Mouse (Mus musculus): ENCODE data around the gene Hecw2.

The Hecw2 gene

DNA sequence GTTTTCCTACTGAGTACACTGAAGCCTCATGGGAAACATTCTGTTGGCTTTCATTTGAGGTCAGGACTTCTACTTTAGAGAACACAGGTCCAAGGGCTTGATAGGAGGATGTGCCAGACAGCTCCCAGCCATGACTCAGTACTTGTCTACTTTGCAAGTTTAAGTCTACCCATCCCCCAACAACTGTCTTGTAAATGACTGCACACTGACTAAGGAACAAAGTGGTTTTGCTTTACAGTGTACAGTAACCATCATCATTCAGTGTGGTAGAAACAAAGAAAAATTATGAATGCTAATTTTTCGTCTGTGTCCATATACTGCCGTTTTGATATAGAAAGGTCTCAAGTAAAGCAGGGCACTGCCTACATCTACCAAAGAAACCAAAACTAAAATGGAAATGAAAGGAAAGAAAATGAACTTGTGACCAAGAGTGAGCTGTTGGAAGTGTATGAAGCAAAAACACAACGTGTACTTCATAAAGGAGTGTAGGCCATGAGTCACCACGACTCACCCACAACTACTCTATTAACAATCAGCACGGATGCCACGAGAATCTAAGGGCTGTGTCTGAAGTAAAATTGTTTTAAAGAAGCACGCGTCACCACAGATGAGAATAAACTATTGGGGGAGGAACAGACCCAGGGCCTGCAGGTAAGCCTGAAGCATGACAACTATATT lies 356.6 kb downstream of the Hecw2 start:
- DNase-seq (ENCODE audit: low read depth, low spot score) = peak; percentile 94

DNA sequence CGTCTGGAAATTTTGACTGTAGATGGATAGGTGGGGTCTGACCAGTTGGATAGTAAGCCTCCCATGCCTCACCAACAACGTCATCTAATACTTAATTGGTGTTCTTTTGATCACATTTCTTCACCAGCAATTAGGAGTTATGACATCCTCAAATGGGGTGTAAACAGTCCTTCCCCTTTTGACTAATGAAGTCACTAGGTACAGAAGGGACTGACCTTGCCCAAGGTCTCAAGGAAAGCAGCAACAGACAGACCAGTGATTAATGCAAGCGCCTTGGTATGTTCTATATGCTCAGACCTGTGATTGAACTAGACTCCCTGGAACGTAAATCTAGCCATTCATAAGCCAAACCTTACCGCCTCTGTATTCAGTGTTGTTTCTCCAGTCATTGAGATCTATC lies 364.7 kb downstream of the Hecw2 start:
- DNase-seq (ENCODE audit: low read depth, low spot score) = no peak

DNA sequence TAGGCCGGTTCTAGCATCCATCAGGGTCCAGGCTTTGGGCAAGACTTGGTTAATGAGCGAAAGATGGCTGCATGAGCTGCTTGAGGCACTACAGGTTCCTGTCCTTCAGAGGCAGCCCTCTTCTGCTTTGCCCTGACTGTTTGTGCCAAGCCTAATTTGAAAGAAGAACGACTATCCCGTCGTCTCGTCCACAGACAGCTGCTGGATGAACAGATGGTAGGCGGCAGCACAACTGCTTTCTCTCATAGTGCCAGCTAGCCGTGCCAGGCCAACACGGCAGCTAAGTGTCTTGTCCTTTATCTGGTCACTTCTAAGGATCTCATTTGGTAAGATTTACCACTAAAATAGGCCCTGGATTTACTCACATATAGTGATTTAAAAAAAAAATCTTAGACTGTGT lies 365.9 kb downstream of the Hecw2 start:
- DNase-seq (ENCODE audit: low read depth, low spot score) = no peak

DNA sequence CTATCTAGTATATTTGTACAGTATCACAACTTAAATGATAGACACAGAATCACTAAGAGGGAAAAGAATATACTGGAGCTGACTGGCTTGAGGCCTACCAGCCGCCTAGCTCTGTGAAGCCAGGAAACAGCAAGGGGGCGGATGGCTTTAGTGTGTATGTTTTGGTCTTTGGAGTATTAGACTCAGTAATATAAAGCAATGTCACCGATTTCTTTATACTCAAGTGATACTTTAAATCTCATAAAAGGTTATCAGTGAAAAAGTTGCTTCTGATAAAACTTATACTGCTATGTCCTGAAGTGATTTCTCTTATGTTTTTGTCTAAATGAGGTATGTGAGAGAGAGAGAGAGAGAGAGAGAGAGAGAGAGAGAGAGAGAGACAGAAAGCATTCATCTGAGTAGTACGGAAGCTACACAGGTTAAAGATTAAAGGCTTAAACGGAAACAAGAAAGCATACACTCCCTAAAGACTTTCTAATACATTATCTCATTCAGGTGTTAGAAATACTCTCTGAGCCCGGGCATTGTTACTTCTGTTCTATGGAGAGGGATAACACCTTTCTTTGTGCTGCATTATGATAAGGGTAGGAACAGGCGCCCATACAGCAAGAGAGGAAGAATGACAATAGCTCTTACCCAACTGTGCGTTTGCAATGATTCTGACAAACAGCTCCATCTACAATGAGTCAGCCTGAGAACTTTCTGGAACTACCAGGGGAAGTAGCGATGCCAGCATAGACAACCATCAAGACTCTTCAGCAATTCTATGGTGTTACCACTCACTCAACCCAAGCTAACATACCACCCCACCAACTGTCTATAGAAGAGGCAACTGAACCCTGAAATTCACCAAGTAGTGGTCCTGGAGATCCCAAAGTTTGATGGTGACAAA lies 370.3 kb downstream of the Hecw2 start:
- no peak for DNase-seq (ENCODE audit: low read depth, low spot score)

DNA sequence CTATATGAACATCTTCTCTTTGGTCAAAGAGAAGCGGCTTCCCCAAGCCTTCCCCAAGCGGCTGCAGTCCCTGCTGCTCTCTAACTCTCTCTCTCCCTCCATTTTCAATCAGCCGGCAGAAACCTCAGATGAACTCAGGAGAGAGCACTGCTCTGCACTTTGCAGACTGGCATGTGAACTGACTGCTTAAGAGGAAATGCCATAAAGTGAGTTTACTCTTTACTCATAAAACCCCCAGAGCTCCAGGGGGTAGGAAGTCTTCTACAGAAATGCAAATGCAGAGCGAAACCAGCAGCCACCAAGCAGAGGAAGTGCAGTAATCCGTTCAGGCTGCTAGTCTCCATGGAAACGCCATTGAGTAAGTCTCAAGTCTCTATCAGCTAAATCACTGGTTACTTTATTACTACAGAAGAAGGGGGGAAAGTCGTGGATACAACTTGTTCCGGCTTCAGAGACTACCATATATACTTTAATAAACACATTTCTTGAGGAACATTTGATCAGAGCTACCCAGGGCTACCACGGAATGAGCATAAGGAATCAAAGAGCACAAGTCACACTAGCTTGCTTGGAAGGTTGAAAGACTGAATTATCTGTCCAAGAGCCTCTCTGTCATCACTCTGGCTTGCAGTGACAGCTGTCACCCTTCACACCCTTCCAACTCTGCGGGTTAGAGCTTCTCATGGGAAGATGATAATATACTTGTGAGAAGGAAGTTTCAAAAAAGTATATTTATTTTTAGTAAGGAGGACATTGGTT lies 371.1 kb downstream of the Hecw2 start:
- peak; percentile 43 for DNase-seq (ENCODE audit: low read depth, low spot score)

DNA sequence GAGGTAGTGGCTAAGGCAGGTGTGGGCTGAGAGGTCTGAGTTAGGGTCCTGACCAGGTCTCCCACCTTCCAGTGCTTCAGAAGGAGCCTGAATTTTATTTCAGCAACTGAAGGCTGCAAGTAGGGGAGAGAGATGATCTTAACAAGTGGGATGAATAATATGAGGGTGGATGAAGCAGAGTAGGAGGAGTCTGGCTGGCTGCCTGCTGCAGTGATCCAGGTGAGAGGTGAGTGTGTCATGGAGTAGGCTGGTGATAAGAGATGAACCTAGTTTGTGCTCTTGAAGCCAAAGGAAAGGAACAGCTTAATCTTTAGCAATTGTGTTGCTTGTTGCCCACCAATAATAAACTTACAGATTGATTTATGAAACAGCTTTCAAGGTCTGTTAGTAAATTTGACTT lies 373.0 kb downstream of the Hecw2 start:
- DNase-seq (ENCODE audit: low read depth, low spot score) = no peak

DNA sequence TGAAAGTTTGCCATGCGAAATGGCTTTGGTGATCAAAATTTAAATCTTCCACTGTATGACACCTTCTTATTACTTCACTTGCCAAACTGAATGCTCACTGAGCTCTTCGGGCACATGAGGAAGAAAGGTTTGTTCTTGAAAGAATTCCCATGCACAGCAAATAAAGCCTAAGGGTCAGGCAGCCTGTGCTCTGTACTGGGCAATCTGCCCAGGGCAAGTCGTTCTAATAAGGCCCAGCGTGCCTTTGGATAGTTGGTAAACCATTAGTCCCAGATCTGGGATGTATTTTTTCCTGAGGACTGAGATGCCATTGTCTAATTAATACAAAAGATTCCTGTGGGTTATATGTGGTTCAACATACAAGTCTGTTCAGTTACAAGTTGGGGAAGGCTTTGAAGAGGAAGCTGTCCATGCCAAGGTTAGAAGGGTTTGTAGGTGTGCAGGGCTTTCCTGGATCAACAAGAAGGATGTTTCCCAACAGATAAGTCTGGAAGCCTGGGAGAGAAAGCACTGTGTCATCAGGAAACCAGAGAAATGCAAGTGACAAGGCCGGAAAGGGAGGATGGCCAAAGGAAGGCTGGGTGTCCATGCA lies 374.8 kb downstream of the Hecw2 start:
- no peak for DNase-seq (ENCODE audit: low read depth, low spot score)

DNA sequence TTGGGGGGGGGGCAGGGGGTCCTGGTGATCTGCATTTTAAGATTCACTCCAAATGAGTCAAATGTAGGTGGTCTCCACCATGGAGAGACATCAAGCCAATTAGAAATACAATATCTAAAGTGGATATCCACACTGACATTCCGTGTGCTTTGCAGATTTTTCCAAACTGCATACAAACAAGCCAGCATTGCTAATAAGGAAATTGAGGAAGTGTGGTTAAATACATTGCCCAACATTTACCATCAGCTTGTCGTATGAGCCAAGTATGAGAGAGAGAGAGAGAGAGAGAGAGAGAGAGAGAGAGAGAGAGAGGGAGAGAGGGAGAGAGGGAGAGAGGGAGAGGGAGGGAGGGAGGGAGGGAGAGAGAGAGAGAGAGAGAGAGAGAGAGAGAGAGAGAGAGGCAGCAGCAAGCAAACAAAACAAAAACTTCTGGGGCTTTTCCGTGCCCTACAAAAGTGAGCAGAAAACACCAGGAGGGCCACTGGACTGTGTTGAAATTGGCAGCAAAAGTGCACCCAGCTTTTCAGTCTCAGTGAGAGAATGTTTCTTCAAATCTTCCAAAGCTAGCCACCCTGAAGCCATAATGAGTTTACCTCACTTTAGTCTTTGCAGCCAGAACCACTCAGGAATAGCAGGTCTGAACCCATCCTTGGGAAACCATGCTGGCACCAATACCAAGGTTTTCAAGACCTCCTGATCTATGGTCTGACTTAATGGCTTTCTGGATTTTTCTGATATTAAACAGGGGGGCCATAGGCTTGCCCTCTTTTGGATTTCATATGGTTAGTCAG lies 376.7 kb downstream of the Hecw2 start:
- DNase-seq (ENCODE audit: low read depth, low spot score) = no peak

DNA sequence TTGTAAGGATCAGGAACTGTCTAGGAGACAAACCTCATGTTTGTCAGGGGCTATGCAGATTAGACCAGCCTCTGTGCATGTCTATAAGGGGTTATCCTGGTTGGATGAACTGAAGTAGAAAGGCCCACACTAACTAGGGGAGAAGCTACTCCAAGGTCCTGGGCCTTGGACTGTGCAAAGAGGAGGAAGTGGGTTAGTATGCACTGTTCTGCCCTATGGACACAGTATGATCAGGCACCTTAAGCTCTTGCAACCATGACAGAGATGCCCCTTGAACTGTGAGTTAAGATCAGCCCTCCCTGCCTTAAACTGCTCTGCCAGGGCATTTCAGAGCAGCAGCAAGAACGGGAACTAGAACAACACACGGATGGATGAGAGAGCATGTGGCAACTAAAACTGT lies 378.6 kb downstream of the Hecw2 start:
- DNase-seq (ENCODE audit: low read depth, low spot score) = no peak

DNA sequence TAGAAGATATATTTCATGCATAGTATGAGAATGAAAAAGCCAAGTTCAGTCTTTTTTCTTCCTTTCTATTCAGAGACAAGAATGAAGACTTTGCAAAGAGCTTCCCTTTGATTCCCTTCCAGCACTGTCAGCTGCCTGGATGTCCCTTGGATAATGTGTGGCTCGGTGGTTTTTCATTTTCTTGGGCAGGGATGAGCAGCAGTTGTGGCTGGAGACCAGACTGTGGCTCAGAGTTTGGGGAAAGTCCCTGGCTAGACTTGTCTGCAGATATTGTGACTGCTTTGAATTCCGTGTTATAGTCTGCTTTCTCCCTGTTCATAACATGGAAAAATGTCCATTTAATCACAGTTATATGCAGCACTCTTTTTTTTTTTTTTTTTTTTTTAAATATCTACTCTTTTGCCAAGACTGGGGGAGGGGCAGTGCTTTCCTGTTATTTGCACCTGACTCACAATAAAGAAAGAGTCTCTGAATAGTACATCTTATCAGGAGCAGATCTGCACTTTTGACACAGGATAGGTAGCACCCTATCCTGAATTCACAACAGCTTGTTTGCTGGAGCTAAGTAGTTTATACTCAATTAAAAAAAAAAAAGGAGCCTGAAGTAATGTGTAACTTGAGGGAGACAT lies 380.8 kb downstream of the Hecw2 start:
- DNase-seq (ENCODE audit: low read depth, low spot score) = peak; percentile 41

DNA sequence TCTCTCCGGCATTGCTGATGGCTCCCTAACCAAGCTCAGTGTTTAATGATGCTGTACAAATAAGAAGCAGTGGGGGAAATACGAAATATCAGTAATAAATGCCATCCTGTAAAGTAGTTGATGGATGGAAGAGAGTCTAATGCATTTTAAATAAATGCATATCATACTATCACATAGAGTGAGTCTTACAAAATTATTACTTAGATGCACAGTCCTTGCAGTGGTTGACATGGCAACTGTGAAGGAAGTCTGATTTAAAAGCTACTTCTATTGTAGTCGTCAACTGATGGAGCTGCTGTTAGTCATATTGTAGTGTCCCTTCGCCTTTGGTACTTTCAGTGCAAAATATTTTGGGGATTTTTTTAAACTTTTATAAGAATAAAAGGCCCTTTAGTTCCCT lies 383.0 kb downstream of the Hecw2 start:
- no peak for DNase-seq (ENCODE audit: low read depth, low spot score)

DNA sequence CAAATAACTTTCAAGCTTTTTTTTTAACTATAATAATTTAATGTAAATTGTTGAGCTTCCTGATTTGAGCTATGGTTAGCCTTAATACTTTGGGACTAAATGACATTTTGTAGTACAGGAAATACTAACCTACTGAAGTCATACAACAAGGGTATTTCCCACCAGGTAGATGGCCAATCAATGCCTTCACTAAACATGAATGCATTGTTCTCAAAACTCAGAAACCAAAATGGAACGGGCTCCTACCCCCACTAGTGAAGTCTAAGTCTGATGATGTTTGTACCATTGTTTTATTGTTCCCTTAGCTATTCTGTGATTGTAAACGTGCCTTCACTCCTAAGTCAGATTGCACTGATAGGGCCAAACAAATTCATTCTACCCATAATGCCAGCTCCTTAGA lies 386.7 kb downstream of the Hecw2 start:
- no peak for DNase-seq (ENCODE audit: low read depth, low spot score)

DNA sequence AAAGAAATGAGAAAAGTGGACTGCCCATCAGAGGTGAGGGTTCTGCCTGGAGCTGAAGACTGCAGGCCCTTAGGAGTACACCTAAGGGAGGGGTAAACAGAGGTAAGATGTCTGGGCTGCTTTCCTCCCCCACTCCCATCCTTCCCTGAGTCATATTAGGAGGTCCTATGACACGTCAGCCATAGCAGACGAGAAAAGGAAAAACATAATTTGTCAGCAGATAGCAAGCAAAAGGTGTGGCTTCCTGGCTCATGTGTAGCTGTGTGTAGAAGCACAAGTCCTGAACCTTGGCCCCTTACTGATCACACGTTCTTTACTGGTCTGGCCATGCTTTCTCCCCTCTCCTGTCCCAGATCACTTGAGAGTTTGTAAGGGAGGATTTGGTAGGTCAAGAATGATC lies 397.2 kb downstream of the Hecw2 start:
- no peak for DNase-seq (ENCODE audit: low read depth, low spot score)

DNA sequence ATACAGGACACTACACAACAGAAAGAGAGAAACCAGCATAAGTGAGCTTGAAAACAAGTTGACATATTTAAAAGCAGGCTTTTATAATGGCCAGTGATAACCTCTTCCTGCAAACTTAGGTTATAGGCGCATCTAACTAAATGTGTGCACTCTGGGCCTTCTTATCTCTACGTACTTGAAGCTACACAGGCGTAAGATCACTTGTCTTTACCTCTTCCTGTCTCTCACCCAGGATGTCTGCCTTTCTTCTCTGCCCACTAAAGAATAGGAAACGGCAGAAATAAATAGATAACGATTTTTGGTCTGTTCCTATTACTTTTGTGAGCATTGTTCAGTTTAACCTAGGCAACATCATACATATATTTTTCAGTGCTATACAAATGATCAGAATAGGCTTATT lies 397.9 kb downstream of the Hecw2 start:
- no peak for DNase-seq (ENCODE audit: low read depth, low spot score)

DNA sequence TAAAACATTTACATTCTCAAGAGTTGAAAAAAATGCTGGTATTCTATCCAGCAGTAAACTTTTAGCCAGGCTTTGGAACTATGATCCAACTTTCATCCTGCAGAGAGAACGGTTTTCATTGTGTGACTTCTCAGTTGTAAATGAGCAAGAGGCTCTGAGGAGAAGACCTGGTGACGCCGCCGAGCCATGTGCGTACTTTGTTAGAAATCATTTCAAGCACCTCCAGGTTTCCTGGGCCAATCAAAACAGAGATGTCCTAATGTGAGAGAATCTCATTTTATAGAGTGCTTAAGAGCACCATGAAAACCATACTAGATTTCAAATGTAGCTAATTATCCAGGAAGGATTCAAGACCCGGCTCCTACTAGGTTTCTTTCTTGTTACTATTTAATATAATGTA lies 398.7 kb downstream of the Hecw2 start:
- DNase-seq (ENCODE audit: low read depth, low spot score) = no peak

DNA sequence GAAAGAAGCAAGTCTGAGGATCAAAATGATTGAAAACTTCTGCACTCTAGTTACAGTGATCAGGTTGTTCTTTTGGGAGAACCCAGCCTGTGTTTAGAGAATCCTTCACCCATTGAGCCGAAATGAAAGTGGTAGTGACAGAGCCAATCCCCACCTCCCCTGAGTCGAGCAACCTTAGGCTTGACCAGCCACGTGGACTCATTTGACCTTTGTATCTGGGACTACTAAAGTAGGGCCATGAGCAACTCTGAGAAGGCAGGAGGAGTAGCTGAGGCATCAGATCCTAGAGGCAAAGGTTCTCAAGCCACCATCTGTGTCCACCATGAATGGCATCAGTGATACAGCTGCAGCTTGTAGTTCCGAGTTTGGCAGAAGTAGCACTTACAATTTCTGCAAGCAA lies 399.4 kb downstream of the Hecw2 start:
- no peak for DNase-seq (ENCODE audit: low read depth, low spot score)

DNA sequence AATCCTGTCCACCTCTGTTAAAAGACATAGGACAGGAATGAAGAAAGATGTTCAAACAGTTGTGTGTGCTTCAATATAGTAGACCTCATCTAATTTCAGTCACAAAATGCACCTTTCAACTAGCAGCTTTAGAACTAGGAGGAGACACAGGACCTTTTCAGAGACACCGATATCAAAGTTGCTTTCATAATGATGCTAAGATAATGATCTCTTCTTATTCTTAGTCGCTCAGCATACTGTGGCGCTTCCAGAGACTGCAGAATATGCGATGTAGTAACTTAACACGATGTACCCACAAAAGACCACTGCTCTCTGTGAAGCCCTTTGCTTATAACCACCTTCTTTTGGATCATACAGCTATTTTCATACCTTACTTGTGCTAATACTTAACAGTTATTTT lies 399.9 kb downstream of the Hecw2 start:
- DNase-seq (ENCODE audit: low read depth, low spot score) = no peak

DNA sequence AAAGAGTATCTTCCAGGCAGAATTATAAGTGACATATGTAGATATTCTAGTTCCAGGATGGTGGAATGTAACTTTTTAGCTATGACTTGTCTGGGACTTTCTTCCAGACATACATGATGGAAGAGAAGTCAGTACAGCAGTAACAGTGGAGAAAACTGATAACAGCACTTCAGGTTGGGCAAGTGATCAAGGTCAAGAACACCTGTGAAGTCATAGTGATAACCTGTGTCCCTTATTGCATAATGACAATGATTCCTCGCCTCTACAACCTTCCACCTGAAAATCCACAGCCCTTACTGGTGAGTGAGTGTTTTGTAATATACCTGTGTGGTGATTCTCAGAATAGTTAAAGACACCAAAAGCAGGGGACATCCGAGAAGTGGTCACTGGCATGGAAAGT lies 400.7 kb downstream of the Hecw2 start:
- no peak for DNase-seq (ENCODE audit: low read depth, low spot score)

DNA sequence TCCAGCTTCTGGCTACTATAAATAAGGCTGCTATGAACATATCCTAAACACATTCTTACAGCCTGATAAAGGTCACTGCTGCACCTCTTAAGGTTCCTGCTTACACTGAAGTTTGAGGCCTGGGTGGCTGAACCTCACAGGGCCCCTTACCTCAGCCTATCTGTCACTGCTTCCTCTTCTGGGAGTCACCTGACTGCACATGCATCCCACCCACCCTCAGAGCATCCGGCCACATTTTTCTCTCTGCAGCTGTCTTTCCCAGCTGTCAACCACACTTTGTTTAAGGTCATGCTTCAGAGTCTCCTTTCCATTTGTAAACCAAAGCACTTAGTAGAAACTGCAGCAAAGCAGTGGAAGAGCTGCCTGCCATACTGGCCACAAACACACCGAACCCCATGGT lies 403.6 kb downstream of the Hecw2 start:
- no peak for DNase-seq (ENCODE audit: low read depth, low spot score)

DNA sequence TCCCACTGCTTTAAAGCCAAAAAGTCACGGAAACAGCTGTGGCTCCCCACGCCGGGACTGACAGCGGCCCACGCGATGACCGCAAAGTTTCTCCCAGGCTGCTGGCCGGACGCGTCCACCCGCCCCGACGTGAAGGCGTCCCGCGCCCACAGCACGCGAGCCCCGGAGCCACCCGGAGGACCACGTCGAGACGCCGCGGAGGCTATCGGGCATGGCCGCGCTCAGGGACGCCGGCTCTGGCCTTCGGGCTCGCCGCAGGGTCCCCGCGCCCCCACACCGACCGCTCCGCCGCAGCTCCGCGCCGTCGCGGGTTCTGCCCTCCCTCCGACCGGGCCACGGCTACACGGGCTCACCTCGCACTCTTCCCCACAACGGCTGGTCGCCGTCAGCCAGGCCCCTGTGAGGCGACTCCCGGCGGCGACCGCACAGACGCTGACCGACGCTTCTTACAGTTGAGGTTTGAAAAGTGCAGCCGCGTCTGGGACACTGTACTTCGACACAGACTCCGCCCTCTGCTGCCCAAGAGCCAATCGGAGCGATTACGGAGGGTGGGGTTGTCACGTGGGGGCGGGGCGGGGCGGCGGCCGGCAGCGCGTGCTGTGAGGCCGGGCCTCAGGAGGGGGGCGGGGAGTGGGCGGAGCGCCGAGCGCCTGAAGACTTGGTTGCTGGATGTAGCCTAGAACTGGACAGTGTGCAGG lies 410.1 kb downstream of the Hecw2 start, which contains the start of gene Stk17b:
TSS of gene Stk17b (minus strand) at position 504 of the 698 bp plus-strand sequence.
- DNase-seq (ENCODE audit: low read depth, low spot score) = peak; percentile 97

All from 3T3-L1 (cell line).